Mouse (Mus musculus) adrenal gland, adult 8-10 months (tissue): Measurements from ENCODE around the gene Paf1. TPM values are rescaled to one million over a fixed set of nuclear protein-coding genes. Genes with fewer than 3 reads are reported as not detected.

ENCODE experiments used
- DNase-seq: peaks from one replicate; pipeline ENCODE4 v3.0.0; 2022
- total RNA-seq, 4 experiments: library from RNA; stranded (reverse); gene quantifications; 2 replicates each; pipeline ENCODE4 v1.2.4; 2022

The Paf1 gene
- total RNA-seq, 4 experiments from 2014 or later = 61.6 to 102 (median 87.9) TPM

DNA sequence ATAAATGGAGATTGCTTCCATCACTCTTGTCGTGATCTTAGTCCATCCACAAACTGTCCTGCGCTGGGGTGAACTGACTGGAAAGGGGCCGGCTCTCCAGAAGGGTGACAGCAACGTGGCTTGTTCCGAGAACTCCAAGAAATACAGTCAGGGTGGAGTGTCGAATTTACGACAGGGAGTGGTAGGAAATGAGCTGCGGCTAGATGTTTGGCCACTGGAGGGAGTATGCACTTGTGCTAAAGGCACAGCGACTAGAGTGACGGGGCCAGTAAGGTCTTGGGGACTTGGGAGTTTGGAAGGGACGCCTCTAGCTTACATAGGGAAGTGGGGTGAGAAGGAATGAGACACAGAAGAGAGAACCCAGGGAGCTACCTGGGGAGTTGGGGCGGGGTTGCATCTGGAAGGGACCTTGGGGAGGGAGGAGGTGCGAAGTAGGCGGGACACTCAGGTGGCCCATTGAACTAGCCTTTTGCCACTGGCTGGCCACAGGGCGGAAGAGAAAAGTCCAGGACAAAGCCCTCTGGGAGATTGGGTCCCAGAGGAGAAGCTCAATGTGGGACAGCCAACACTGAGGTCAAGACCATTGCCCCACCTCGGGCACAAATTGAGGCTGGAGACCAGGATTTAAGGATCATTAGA lies 44.3 kb downstream of the Paf1 start, which contains the start of gene Gmfg:
Gene Gmfg, plus strand, starts transcription at position 516 of the 639 bp plus-strand sequence.
- DNase-seq = peak; percentile 78

DNA sequence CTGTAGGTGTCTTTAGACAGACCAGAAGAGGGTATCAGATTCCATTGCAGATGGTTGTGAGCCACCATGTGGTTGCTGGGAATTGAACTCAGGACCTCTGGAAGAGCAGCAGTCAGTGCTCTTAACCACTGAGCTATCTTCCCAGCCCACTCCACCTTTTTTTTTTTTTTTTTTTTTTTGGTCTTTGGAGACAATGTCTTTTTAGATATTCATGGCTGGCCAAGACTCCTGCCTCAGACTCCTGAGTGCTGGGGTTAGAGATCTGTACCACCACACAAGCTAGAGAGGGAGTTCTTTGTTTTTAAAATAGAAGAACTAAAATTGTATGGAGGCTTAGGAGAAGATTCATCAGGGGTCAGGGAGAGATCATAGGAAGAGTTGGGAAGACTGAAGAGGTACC lies 45.2 kb downstream of the Paf1 start:
- no peak for DNase-seq

DNA sequence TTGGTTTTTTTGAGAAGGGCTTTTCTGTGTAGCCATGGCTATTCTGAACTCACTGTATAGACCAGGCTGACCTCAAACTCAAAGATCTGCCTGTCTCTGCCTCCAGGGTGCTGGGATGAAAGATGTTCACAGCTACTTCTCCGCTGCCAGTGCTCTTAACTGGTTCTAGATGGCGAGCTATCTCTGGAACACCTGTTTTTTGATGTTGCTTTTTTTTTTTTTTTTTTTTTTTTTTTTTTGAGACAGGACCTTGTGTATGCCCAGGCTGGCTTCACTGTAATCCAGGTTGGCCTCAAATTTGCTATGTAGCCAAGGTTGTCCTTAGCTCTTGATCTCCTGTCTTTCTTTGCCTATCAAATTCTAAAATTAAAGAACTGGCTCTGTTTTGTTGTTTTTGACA lies 46.0 kb downstream of the Paf1 start:
- DNase-seq = no peak

DNA sequence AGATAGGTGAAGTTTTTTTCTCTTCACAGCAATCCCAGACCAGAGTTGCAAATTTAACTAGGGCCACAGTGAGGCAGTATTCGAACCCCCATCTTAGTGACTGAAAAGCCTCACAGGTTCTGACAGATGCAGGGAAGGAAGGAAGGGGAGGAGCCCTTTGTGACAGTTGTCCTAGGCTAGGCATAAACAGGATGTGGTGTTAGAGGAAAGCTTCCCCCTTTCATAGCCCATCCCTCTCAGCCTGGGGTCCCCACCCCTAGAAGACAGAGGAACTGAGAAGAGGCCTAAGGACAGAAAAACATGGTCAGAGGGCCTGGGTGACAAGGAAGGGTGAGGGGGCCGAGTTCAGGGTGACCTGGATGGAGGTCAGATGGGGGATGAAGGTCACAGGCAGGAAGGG lies 48.0 kb downstream of the Paf1 start:
- no peak for DNase-seq

DNA sequence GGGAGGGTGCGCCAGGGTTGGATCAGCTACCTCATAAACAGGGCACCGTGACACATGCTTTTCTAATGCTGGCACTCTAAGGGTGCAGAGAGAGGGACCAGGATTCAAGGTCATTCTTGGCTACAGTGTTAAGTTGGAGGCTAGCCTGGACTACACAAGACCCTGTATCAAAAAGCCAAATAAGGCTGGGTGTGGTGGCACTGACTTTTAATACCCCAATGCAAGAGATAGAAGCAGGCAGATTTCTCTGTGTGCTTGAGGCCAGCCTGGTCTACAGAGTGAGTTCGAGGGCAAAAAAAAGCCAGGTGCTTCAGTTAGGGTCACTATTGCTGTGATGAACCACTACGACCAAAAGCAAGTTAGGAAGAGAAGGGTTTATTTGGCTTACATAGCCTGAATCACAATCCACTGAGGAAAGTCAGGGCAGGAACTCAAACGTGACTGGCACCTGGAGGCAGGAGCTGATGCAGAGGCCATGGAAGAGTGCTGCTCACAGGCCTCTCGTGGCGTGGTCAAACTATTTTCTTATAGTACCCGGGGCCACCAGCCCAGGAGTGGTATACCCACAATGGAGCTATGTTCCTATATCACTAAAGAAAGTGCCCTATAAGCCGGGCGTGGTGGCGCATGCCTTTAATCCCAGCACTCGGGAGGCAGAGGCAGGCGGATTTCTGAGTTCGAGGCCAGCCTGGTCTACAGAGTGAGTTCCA lies 49.2 kb downstream of the Paf1 start:
- DNase-seq = no peak

DNA sequence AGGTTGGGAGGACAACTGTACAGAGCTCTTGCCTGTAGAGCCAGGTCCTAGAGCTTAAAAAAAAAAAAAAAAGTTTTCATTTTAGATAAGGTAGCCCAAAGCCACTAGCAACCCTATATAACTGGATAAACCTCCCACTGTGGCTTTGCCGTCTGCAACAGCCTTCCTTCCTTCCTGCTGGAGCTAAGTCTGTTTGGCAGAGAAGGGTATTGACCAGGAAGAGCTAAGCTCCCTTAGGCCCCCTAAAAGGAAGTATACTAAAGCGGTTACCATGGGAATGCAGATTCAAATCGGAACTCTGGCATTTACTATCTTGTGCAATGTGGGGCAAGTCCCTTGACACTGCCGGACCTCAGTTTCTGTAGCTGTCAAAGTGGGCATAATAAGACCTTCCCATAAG lies 49.9 kb downstream of the Paf1 start:
- DNase-seq = no peak

DNA sequence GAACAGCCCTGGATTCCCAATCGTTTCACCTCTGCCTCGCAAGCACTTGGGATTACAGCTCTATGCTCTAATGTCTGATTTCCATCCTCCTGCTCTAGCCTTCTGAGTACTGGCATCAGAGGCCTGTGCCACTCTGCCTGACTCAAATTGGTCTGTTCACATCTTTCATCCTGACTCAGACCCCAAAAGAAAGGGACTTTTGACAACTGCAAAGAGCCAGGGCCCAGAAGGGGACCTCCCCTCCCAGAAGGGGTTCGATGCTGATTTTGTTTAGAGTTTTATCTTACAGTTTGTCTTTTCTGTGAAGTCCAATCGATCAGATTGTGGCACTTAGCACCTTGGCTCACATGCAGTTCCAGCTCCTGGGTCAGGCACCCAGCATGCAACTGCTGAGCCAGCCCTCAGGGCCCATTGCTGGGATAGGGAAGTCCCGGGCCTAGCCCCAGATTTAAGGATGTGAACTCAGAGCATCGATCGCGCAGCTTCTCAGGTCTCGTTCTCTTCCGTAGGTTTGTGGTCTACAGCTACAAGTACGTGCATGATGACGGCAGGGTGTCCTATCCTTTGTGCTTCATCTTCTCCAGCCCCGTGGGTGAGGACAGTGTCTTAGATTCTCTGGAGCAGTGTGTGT lies 51.7 kb downstream of the Paf1 start:
- DNase-seq = no peak

DNA sequence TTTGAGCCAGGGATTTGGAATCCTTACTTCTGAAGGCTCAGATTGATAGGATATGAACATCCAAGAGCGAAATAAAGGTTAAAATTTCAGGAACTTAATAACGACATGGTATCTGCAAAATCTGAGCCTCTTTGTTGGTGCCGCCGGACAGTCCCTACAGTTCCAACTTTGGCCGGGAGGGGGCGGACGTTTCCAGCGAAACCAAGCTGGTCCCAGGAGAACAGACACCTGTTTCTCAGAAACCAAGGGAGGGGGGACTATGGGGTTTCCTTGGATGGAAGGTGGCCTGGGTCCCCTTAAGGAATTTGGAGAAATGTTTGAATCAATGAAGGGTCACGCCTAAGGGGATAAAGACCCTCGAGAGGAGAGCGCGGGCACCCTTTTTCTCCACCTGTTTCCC lies 53.7 kb downstream of the Paf1 start:
- peak; percentile 57 for DNase-seq

DNA sequence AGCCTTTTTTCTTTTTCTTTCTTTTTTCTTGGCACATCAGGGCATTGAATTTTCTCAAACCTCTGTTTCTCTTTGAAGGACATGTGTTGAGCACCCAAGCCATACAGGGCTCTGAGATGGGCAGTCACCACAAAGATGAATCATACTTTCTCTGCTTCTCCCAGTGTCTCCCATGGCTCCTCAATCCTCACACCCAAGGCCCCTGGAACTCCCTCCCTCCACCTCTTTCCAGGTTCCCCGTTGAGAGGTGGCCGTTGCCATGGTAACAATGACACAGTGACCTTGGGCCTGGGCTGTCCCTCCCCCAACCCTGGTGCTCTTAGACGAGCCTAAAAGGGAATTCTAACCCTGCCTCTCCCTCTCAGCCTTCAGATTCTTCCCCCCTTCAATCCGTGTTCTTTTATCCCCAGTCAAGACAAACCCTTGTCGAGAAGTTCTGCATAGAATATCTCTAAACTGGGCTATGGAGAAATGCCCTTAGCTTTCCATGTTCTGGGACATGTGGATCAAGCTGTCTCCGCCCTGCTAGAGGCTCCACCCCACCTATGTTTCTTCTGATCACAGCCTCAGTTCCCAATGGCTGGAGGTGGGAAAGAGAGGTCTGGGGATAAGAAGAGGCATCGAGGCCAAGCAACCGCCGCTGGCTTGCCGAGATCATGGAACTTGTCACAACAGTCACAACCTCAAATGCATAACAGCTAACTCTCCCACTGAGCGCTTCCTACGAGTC lies 54.5 kb downstream of the Paf1 start:
- DNase-seq = peak; percentile 59

DNA sequence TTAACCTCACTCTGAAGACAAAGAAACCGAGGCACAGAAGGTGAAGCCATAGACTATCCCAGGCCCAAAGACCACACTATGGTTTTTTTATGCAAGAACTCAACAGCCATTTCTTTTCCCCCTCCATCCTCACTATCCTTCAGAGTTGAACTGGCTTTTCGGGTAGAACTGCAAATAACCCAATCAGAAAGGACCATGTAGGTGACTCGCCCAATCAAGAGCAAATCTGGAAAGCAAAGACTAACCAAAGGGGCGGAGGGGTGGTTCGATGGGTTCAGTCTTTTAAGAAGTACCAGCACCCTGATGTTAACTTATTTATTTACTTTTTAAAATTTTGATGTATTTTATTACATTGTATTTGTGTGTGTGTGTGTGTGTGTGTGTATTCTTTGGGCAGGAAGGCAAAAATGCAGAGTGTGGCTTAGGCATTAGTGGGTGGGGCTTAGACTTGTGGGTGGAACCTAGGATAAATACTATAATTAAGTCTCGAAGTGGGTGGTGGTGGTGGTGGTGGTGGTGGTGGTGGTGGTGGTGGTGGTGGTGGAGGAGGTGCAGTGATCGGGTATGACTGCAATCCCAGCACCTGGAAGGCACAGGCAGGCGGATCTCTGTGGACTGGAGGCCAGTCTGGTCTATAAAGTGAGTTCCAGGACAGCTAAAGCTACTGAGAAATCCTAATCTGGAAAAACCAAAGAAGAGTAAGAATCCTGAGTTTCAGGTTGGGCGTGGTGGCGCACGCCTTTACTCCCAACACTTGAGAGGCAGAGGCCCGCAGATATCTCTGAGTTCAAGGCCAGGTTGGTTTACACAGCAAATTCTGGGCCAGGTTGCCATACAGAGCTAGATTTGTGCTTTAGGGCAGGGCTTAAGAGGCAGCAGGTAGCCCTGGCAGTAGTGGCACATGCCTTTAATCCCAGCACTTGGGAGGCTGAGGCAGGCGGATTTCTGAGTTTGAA lies 55.4 kb downstream of the Paf1 start:
- DNase-seq = no peak

Other genes with a start within 250 kb of the Paf1 start
- gene Fbl, start 223.2 kb upstream of the Paf1 start, total RNA-seq = 100 to 1,000 TPM in 1 of 4 experiments, 10 to 100 TPM in 3; 80.8 to 102 (median 88.7) TPM
- 10 to 100 TPM; 29.4 to 35.8 (median 34.7) TPM for gene Dyrk1b, start 213.5 kb upstream of the Paf1 start, total RNA-seq
- 10 to 100 TPM; 22.6 to 28.2 (median 24.6) TPM for gene Eid2, start 125.1 kb upstream of the Paf1 start, total RNA-seq
- gene Eid2b, start 115.2 kb upstream of the Paf1 start, total RNA-seq = 10 to 100 TPM; 17.2 to 19.9 (median 18.7) TPM
- gene Selenov, start 101.8 kb upstream of the Paf1 start, total RNA-seq = under 1 TPM in 1 of 4 experiments, not detected in 3; 0.28 TPM
- gene Dll3, start 90.7 kb upstream of the Paf1 start, total RNA-seq = under 1 TPM; 0.14 to 0.62 (median 0.40) TPM
- 10 to 100 TPM; 68.5 to 83.7 (median 71.2) TPM for gene Timm50, start 80.9 kb upstream of the Paf1 start, total RNA-seq
- gene Supt5, start 54.2 kb upstream of the Paf1 start, total RNA-seq = 100 to 1,000 TPM; 135 to 251 (median 169) TPM
- gene Rps16, start 42.3 kb upstream of the Paf1 start, total RNA-seq = 1,000 to 10,000 TPM in 3 of 4 experiments, 100 to 1,000 TPM in 1; 948 to 1,196 (median 1,106) TPM
- 10 to 100 TPM; 13.6 to 28.9 (median 20.9) TPM for gene Plekhg2, start 20.4 kb upstream of the Paf1 start, total RNA-seq
- gene Zfp36, start 12.7 kb upstream of the Paf1 start, total RNA-seq = 10 to 100 TPM; 12.8 to 33.6 (median 21.5) TPM
- gene Med29, start 243 bp upstream of the Paf1 start, total RNA-seq = 10 to 100 TPM; 24.5 to 44.1 (median 29.5) TPM
- 10 to 100 TPM in 2 of 4 experiments, 1 to 10 TPM in 2; 7.5 to 13.5 (median 11.3) TPM for gene Gmfg, start 44.5 kb downstream of the Paf1 start, total RNA-seq
- 10 to 100 TPM; 19.3 to 27.7 (median 24.5) TPM for gene Lrfn1, start 59.0 kb downstream of the Paf1 start, total RNA-seq
- gene Ifnl2, start 117.5 kb downstream of the Paf1 start, total RNA-seq = under 1 TPM in 1 of 4 experiments, not detected in 3; 0.46 TPM
- not detected for gene Ifnl3, start 129.9 kb downstream of the Paf1 start, total RNA-seq
- not detected for gene Sycn, start 147.9 kb downstream of the Paf1 start, total RNA-seq
- gene Nccrp1, start 154.3 kb downstream of the Paf1 start, total RNA-seq = not detected
- gene Samd4b, start 205.2 kb downstream of the Paf1 start, total RNA-seq = 10 to 100 TPM; 62.4 to 83.9 (median 73.4) TPM
- gene Pak4, start 205.2 kb downstream of the Paf1 start, total RNA-seq = 10 to 100 TPM; 28.5 to 37.2 (median 34.0) TPM
- not detected for gene Acp7, start 238.4 kb downstream of the Paf1 start, total RNA-seq